Mouse (Mus musculus) G1E (cell line): ENCODE data around the gene Angptl6.

Source experiments
- CTCF ChIP-seq: IDR thresholded peaks from 2 replicates; pipeline ENCODE4 v1.5.1; 2012; ENCODE audit warnings: low read depth, low read length, inconsistent platforms, mixed read lengths
- GATA1 ChIP-seq: IDR thresholded peaks from 2 replicates; pipeline ENCODE4 v1.6.1; 2012; ENCODE audit warnings: borderline replicate concordance, low read length, inconsistent platforms, mixed read lengths
- GATA2 ChIP-seq: IDR thresholded peaks from 2 replicates; pipeline ENCODE4 v1.6.1; 2012; ENCODE audit warnings: low read depth, low read length, inconsistent platforms, borderline replicate concordance
- POLR2AphosphoS5 ChIP-seq: IDR thresholded peaks from 2 replicates; pipeline ENCODE4 v1.6.1; 2012; ENCODE audit warnings: low read depth, low read length, inconsistent platforms; ENCODE audit not compliant: insufficient replicate concordance
- TAL1 ChIP-seq: conservative IDR thresholded peaks from 2 replicates; pipeline ENCODE4 v1.6.1; 2012; ENCODE audit warnings: low read depth, low read length, inconsistent platforms, mixed read lengths

DNA sequence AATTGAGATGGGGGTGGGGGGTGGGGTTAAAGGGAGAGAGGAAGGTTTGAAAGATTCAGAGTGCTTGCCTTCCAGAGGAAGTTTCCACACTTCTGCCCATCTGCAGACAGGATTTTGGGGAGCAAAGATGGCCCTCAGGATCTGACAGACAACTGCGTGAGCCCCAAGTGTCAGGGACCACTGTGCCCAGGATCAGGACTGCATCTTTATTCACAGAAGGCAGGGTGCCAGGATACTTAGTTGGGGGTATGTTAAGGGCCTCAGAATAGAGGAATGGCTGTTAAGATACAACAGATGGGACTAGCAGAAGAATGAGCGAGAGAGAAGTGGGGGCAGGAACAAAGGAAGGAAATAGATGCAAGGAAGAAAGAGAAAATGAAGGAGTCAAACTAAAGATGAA lies 7.0 kb upstream of the Angptl6 start:
- TF ChIP-seq CTCF (no peak), POLR2AphosphoS5 (no peak), GATA1 (no peak), TAL1 (no peak), GATA2 (no peak)
